Mouse (Mus musculus): Measurements from ENCODE around the gene Casq2.

The Casq2 gene

DNA sequence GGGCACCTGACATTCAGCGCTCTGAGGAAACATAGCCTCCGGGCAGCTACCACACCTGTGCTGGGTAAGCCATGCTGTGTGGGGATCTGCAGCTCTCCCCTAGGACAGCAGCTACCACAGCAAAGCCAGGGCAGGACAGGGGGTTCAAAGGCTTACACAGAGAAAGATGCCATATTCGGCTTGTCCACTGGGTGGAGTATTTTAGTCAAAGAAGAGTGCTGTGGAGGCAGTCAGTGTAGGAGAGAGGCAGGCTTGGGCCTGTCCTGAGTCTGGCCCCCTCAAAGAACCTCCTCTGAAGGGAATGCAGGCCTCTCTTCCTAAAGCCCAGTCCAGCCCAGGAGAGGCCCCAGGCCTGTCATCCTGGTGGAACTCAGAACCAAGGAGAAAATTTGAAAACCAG lies 4.4 kb upstream of the Casq2 start:
- DNase-seq (ENCODE audit: low spot score in 2 of 2): peak; percentile 70 to 83

DNA sequence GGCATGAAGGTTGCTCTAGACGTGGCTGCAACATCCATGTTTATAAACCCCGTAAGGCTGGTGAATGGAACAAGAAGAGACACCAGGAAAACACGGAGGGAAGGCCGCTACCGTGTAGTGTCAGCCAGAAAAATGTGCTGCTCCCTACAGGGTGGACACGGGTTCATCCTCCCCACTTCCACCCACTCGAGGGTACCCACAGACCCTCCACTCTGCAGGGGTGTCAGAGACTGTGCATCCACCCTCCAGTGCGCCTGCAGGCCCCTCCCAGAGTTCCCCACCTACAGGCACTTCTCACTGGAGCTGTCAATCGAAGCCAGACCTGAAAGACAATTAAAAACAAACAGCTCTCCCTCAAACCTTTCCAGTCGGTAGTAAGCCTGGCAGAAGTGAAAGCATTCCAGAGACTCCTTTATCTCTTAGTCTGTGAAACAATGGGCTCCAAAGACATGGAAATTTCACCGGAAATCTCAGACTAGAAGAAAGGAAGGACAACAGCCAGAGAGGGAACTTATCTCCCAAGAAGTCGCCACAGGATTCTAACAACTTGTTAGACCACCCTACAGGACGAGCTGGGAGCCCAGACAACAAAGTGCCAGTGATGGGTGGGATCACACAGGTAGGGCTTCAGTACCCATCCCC lies 2.5 kb upstream of the Casq2 start:
- no peak for DNase-seq (ENCODE audit: low spot score in 2 of 2)

DNA sequence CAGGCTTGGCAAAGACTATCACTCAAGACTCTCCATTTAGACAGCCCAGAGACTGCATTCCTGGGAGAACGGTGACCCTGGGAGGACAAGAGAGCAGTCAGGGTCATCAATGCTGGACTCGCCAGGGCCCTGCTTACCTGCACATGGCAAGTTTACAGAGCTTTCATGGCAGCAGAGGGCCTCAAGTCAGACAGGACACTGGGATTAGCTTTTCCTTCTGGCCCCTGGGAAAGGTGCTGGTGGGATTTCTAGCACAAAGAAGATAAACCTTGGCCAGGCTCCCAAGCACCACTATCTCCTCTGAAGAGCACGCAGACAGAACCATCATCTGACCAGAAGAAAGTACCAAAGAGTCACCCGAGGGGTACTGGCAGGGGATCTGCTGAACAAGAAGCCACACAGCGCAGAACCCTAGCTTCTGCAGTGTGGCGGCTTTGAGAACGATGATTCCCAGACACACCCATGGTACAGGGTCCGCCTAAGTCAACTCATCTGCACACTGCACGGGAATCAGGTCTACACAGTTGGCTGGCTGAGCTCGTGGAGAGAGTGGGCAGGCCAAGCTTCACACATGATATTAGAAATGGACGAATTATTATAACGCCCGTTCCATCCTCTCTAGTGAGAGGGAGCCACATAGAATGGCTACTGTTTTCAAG lies 1.3 kb upstream of the Casq2 start:
- no peak for DNase-seq (ENCODE audit: low spot score in 2 of 2)

DNA sequence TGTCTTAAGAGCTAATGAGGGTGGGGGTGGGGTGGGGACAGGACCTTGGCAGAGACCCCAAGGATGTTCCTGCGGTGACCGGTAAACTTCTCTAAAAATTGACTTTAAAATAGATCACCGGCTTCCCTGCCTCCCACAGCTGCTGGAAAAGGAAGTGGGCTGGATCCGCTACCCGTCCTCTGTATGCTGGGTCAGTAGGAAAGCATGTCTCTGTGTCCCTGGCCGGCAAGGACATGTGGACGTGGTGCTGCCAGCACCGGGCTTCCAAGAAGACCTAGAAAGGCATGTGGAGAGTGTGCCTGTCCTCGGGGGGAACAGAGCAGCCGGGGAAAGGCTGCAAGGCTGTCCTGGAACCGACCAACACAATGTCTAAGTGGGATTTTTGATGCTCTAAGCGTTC lies 496 bp upstream of the Casq2 start:
- no peak for DNase-seq (ENCODE audit: low spot score in 2 of 2)

DNA sequence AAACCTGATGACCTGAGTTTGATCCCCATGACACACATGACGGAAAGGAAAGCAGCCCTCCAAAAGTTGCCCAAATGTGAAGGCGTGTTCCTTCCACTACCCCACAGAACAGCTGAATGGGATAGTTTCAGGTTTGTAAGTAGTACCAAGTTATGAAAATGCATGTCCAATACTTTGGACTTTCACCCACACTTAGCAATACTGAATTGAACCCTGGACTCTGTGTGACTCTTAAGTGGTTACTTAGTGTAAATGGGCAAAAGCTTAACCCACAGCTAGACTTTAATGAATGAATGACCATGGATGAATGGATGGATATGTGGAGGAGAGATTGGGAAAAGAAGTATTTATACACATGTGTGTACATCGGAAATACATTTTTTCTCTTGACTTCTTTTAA lies 8.6 kb downstream of the Casq2 start:
- no peak for DNase-seq (ENCODE audit: low spot score in 2 of 2)

DNA sequence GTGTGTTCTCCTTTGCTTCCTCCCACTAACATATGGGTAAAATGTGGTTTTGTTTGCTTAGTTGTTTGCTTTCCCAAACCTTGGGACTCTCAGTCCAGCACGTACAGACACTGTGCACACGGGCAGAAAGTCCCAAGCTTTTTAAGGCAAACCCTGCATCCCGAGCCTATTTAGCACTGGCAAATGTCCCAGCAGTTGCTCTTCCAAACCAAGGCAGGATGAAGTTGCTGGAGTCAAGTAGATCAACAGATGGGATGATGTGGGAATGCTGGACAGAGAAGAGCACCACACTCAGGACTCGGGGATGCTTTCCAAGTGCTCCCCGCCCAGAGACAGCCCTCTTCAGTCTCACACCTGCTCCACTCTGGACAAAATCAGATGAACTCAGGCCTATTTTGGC lies 9.2 kb downstream of the Casq2 start:
- no peak for DNase-seq (ENCODE audit: low spot score in 2 of 2)

DNA sequence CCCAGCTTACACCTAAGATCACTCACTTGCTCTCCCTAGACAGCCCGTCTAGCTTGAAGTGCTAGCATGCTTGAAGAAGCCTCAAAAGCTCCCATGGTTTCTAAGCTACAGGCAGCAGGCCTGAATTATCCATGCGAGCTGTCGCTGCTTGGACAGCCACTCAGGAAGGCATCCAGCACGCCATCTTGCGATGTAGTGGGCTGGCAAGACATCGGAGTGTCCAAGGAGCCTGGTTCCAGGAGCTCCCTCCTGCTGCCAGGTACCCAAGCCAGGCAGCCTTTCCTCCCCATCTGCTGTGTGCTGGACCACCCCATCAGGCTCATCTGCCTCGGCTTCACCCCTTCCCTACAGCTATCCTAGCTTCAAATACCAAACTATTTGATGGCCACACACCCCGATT lies 10.2 kb downstream of the Casq2 start:
- DNase-seq (ENCODE audit: low spot score in 2 of 2): peak in 1 of 2 experiments; percentile 41

DNA sequence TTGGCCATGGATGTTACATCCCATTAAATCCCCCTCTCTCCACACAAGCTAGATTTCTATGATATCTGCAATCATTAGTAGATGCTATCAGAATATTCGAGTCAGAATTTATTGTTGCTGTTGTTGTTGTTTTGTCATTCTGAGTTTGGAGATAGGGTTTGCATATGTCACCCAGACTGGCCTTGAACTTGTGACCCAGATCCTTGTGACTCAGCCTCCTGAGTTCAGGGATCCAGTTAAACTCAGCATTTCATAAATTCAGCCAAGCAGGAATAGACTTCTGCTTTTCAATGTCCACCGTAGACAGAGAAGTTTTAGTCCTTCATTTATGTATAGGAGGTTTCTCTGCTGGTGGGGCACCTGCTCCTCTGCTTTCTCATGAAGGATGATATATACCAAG lies 10.8 kb downstream of the Casq2 start:
- no peak for DNase-seq (ENCODE audit: low spot score in 2 of 2)

DNA sequence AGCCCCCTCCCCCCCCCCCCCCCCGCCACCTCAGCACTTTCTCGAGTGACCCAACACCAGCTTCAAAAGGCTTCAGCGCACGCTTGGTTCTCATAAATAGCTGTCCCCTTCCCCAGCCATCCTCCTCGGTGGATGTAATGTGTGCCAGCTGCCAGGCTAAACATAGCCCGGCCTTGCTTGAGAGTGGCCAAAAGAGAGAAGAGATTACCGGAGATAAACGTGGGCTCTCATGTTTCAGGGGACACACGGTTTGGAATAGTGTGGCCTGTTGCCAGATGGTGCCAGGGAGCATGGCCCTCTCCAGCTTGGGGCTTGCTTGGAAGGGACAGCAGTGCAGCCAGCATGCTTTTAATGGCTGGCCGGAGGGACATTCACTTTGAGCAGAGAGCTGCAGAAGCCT lies 13.0 kb downstream of the Casq2 start:
- DNase-seq (ENCODE audit: low spot score in 2 of 2): peak in 1 of 2 experiments; percentile 31

DNA sequence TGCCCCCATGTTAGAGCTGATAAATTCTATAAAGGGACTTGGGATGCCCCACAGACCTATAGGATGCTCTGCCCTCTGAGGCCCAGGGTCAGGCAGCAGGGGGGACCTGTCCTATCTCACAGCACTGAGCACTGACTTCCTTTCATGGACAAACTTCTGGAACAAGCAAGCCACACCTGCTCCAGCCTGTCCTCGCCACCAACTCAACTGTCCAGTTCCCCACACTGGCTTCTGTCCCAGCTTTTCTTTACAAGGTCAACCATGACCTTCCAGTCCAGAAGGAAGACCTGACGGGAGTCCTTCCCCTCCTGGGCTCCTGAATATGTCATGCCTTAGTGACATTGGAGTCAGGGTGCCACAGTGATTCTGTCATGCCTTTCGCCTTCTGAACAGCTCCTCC lies 13.6 kb downstream of the Casq2 start:
- DNase-seq (ENCODE audit: low spot score in 2 of 2): no peak

DNA sequence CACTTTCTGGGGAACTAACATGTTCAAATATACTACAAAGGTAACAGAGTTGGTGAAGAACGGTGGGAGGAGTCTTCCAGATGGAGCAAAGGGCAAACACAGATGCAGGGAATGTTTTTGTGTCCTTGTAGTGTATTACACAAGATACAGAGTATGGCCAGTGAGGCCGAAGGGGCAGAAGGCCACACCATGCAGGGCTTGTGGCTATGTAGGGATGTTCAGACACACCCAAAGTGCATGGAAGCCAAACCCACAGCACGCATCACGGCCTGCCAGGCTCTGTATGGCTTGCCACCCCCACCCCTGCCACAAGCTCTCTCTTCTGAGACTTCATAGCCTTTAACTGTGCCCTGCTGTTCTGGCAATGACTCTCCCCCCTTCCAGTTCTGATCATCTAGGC lies 15.2 kb downstream of the Casq2 start:
- DNase-seq (ENCODE audit: low spot score in 2 of 2): no peak

DNA sequence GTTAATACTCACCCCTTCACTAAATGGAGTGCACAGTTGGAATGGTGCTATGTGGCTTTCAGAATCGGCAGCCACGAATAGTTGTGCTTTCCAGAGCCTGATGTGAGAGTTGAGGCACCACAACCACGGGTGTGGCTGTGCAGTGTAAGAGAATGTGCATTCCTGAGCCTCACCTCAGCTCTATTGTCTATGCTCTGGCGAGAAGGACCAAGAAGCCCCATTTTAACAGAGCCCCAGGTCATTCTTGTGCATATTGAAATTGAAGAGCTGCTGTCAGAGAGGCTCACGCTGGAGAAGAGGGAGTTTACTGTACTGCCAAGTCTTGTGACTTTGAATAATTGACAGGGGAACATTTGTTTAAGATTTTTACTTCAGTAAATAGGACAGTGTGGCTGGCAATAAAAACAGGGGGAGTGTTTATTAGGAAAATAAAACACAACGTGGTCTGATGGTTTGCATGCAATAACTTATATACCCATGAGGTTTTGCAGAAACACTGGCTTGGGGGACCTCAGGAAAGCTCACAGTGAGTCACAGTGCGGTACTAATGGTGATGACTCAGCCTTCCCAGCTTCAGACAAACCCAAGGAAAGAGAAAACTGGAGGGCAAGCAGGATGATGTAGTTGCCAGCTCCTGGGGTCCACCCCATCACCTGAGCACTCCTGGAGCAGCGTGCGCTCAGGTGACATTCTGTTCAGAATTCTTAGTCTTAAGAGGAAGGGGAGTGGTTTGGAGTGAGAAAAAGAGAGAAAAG lies 17.8 kb downstream of the Casq2 start:
- DNase-seq (ENCODE audit: low spot score in 2 of 2): no peak

DNA sequence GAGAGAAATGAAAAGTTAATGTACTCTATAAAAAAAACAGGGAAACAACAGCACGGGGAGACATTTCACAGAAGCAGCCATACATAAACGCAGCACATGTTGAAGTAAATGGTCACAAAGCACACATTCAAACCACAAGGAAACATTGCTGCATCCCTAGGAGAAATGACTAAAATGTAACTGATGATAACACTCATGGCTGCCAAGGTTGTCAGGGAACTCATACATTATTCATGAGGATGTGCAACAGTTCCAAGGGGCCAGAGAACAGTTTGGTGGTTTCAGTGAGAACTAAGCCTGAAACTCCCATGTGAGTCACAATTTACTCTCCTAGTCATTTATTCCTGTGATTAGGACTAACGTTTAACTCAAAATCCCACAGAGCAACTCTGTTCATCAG lies 22.0 kb downstream of the Casq2 start:
- DNase-seq (ENCODE audit: low spot score in 2 of 2): no peak

DNA sequence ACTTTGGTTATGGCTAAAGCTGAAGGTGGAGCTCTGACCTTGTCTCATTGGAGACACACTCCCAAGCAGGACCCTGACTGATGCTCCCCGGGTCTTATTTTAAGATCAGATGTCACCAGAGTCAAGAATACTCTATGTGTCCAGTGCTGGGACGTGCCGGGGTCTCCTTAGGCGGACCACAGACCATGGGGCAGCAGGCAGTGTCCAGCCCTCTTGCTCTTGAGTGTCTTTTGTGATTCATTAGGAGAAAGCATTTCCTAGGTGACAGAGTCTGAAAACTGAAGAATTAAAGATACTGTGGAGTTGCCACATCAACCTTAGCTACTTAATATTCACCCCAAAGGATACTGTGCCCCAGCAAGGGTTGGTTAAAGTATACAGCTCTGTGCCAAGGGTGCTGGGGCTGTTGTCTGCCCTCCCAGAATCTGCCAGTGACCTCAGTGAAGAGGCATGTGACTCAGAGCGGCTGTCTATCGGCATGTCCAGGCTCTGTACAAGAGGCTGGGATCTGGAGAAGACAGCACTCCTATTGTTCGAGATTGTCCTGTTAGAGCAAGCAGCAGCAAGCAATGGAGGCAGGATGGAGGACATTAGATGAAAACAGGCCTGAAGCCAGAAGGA lies 25.9 kb downstream of the Casq2 start:
- no peak for DNase-seq (ENCODE audit: low spot score in 2 of 2)

DNA sequence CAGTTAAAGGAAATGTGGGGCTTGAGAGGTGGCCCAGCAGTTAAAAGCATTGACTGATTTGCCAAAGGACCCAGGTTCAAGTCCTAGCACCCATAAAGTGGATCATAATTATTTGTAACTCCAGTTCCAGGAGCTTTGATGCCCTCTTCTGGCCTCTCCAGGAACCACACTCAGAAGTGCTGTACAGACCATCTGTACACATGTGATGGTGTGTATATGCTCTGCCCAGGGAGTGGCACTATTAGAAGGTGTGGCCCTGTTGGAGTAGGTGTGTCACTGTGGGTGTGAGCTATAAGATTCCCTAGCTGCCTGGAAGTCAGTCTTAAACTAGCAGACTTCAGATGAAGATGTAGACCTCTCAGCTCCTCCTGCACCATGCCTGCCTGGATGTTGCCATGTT lies 34.7 kb downstream of the Casq2 start:
- no peak for DNase-seq (ENCODE audit: low spot score in 2 of 2)

DNA sequence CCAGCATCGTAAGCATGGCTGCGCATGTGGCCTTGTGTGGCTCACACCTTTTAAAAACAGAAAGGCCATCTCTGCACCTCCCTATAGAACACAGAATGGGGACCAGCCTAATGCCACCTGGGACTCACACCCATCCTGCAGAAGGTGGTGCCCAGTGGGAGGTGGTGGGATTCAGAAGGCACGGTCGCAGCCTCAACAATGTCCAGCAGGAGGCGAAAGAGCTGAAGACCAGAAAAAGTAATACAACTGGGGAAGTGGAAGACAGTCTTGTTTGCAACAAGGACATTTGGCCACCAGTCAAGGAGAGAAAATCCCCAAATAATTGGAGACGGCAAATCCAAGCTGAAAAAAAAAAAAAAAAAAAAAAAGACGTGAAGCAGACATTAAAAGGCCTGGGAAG lies 35.8 kb downstream of the Casq2 start:
- no peak for DNase-seq (ENCODE audit: low spot score in 2 of 2)

DNA sequence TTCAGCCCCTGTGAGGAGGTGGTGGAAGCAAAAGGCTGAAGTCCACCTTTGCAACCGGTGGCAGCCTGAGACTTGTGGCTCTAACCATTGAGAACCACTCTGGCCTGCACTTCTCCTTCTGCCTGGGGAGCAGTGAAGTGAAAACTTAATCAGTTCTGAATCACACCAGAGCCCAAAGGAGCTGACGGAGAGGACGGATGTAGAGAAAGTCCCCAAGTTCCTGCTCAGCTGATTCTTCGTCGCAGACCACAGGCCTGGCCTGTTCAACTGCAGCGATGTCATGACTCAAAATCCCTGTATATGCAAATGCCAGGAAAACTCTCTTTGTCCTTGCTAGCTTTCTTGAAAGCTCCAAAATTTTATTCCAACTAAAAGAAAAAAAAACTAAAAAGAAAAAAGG lies 37.4 kb downstream of the Casq2 start:
- no peak for DNase-seq (ENCODE audit: low spot score in 2 of 2)

DNA sequence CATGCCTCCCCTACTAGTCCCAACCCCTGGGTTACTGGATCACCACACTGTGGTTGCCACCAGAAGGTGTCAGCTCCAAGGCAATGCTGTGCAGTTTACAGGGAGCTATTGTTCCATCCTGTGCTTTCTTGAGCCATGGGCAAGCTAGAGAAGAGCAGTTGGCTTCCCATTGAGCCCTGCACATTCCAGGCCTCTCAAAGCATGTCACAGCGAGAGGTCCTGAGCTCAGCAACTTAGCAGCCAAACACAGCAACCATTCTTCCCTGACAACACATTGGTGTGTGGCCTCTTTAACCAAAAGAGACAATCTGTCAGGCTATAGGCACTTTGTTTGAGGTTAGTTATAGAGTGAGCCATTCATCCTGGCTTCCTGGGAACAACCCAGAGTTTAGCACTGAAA lies 39.3 kb downstream of the Casq2 start:
- no peak for DNase-seq (ENCODE audit: low spot score in 2 of 2)

DNA sequence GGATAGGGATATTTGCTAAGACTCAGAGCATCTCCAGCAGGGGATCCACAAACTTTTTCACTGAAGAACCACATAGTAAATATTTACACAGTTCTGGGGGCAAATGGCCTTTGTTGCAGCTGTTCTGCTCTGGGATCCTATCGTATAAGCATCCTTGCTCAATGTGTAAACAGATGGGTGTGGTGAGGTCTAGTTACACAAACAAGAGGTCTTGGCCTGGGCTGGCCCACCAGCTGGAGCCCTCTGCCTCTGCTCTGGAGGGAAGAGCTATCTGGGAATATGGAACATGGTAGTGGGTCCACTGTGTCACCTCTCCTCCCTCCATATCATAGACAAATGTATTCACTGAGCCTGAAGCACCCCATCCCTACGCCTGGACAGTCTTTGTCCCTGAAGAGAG lies 40.9 kb downstream of the Casq2 start:
- DNase-seq (ENCODE audit: low spot score in 2 of 2): no peak

DNA sequence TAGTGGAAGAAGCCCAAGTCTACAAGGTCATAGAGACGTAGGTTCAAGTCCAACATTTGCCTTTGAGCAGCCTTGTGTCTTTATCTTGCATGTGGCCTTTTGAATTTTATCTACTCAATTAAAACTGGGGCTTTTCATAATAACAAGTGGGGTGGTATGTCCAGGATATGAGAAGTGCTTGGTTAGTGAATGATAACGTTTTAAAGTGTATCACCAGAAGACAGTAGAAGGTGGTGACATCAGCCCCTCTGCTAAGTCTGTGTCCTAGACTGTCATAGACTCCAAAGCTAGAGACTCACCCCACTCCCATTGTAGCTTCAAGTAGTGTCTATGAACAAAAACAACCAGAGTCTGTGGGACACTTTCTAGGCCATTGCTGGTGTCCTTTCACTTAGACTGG lies 42.0 kb downstream of the Casq2 start:
- DNase-seq (ENCODE audit: low spot score in 2 of 2): no peak

DNA sequence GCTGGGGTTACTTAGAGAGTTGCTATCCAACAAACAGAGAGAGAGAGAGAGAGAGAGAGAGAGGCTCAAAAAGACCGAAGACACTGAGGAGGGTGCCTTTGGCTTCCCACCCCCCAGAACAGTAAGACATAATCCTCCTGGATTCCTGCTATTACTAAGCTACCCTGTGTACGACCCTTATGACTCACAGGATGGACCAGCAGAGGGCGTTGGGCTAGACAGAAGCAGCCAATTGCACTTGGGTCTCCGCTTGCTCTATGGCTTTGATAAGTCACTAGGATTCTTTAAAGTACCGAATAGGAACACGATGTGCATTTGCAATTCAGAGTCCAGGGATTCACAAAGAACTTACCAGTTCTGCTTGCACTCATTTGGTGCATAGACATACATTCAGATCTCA lies 44.3 kb downstream of the Casq2 start:
- DNase-seq (ENCODE audit: low spot score in 2 of 2): no peak

DNA sequence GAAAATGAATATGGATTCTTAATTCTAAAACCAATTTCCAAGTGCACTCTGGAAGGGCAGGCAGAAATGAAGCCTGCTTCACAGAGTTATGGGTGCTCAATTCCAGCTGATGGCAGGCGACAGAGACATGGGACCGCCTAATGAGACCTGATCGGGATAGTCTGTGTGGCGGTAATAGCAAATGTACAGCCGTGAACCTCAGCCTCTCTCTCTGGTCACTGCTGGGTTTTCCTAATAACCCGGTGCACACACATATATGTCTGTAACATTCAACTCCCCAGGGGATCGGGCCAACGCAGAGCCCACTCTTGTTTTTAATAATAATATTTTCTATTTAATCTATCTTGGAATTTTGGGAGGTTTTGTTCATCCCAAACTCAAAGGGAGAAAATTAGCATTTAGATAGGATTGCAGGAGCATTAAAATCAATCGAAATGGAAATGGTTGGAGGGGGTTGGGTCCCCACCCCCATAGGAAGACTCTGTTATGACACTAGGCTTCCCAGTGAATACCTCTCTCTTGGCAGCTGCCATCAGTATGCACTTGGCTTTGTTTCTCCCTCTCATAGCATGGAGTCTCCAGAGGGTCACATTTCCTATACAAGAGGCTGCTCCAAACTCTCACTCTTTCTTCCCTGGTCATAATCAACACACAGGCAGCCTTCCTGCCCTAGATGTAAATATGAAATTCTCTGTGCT lies 45.6 kb downstream of the Casq2 start:
- DNase-seq (ENCODE audit: low spot score in 2 of 2): no peak

Measured in right cerebral cortex, postnatal 10 days (tissue).